Mouse (Mus musculus) embryonic facial prominence, embryonic 15.5 days (tissue): ENCODE data around the gene Cers6. TPM values are rescaled to one million over a fixed set of nuclear protein-coding genes. Genes with fewer than 3 reads are reported as not detected.

Experiments
- ATAC-seq: fragments of 200-750 bp; cut with Nextera tagmentation; 2 replicates; pipeline ENCODE4 v1.8.0; 2017; ENCODE audit warnings: low read depth, moderate TSS enrichment; ENCODE audit not compliant: insufficient number of reproducible peaks, low FRiP score, low TSS enrichment
- H3K27ac ChIP-seq: fragments of 300-500 bp; sonication (generic); replicated peaks from 2 replicates; pipeline ENCODE4 v1.5.1; 2015; ENCODE audit warnings: mild to moderate bottlenecking, inconsistent platforms
- H3K27me3 ChIP-seq: fragments of 300-500 bp; sonication (generic); 2 replicates; pipeline ENCODE4 v1.6.1; 2015; ENCODE audit warnings: inconsistent platforms
- H3K36me3 ChIP-seq: fragments of 300-500 bp; sonication (generic); 2 replicates; pipeline ENCODE4 v1.6.1; 2015; ENCODE audit warnings: mild to moderate bottlenecking, inconsistent platforms
- H3K4me1 ChIP-seq: fragments of 300-500 bp; sonication (generic); 2 replicates; pipeline ENCODE4 v1.6.1; 2015; ENCODE audit warnings: inconsistent platforms
- H3K4me2 ChIP-seq: fragments of 300-500 bp; sonication (generic); replicated peaks from 2 replicates; pipeline ENCODE4 v1.6.1; 2015; ENCODE audit warnings: mild to moderate bottlenecking, inconsistent platforms
- H3K4me3 ChIP-seq: fragments of 300-500 bp; sonication (generic); replicated peaks from 2 replicates; pipeline ENCODE4 v1.5.1; 2015; ENCODE audit warnings: mild to moderate bottlenecking, inconsistent platforms
- H3K9ac ChIP-seq: fragments of 300-500 bp; sonication (generic); 2 replicates; pipeline ENCODE4 v1.6.1; 2015; ENCODE audit warnings: inconsistent platforms
- H3K9me3 ChIP-seq: fragments of 300-500 bp; sonication (generic); replicated peaks from 2 replicates; pipeline ENCODE4 v1.6.1; 2016; ENCODE audit warnings: inconsistent platforms
- WGBS: fragments of 180-500 bp; shearing (Covaris S2); methylation state at CpG from one replicate; pipeline ENCODE4 v1.1.7; 2015; 5-methylcytosine and 5-hydroxymethylcytosine counted together
- polyA plus RNA-seq: library from polyadenylated mRNA; unstranded; fragments of >200 nt; fragmentation: Nextera tagmentation; extraction: Ambion mirVana; gene quantifications from 2 replicates; pipeline ENCODE4 v1.2.1, GENCODE M21; 2015

The Cers6 gene
- 29.6 and 34.3 TPM in 2 replicates for polyA plus RNA-seq

DNA sequence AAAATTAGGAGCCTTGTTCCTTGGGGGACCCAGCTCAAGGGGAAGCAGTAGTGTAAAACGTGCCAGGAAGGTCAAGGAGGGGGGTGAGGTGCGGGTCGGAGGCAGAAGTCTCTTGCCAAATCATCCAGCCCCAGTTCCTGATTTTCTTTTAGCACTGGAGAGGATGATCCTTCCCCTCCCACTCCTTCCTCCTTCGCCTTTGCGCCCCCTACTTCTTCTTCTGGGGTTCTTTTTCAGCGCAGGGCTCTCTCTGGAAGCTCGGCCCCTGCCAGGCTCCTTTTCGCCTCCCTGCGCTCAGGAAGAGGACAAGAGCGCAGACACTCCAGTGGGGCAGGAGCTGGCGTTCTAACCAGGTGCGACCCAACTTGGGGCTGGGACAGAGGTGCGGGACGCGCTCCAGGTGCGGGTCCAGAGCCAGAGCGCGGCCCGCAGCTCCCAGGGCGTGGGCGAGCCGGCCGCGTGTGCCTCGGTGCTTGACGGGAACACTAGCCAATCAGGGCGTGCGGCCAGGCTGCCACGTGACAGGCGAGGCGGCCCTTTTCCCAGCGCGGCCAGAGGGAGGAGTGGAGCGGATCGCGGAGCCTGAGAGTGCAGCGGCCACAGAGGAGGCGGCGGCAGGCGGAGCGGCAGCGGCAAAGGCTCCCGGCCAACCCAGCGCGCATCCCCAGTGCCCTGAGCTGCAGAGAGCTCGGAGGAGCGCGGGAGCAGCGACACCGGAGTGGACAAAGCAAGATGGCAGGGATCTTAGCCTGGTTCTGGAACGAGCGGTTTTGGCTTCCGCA, at the start of gene Cers6:
Gene Cers6, plus strand, starts transcription at position 538 of the 782 bp plus-strand sequence.
- H3K4me3 ChIP-seq = peak within 1 kb of the TSS; percentile 90
- H3K4me1 ChIP-seq = peaks cover 14% of the 10 kb centered on the region
- peak; percentile 99 for ATAC-seq
- H3K9me3 ChIP-seq = no peaks in the 10 kb centered on the region
- H3K27ac ChIP-seq = peak within 1 kb of the TSS; percentile 82
- no peaks in the 10 kb centered on the region for H3K36me3 ChIP-seq
- under 1% methylated on average over 51 of the region's 53 CpGs for WGBS
- H3K4me2 ChIP-seq = peak within 1 kb of the TSS; percentile 82
- no peaks in the 10 kb centered on the region for H3K27me3 ChIP-seq
- peak within 1 kb of the TSS; percentile 72 for H3K9ac ChIP-seq

DNA sequence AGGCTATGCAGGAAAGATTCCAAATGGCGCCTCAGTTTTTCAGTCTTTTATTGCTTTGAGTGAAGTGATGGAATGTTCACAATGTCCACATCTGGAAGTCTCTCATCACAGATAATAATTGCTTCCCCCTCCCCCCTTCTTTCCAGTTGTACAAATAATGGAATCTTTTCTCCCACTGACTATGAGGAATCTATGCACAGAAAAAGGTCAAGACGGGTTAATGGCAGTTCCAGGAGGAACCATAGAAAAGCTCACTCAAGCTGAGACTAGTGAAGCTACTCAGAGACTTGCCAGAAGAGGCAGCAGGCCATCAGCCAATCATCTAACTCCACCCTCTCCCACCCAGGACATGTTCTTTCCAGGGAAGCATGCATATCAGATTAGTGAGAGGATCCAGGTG, 46.8 kb upstream of the Cers6 start:
- Histone ChIP-seq H3K27ac (no peak overlapping the region), H3K9ac (no peak overlapping the region), H3K36me3 (no peaks in the 10 kb centered on the region), H3K9me3 (no peaks in the 10 kb centered on the region), H3K4me3 (no peak overlapping the region), H3K4me2 (no peak overlapping the region), H3K27me3 (no peaks in the 10 kb centered on the region), H3K4me1 (no peaks in the 10 kb centered on the region)
- 45% methylated on average over 2 of the region's 2 CpGs for WGBS
- no peak for ATAC-seq

DNA sequence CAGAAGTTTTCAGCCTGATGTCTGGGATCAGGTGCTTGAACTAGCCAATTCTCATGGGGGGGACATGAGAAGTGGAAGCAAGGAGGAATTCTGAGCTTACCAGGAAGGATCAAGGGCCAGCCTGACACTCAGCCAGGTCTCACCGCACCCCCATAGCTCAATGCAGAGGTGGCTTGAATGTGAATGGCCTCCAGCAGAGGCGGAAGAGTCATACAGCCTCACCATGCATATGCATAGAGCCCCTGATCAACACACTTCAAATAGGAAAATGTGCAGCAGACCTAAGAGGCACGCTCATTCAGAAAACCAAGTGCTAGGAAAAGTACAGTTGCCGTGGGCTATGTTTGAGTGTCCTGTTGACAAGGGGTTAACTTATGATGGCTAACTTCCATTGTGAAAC, 42.2 kb upstream of the Cers6 start:
- H3K9ac ChIP-seq = no peak overlapping the region
- no peak overlapping the region for H3K4me3 ChIP-seq
- no peaks in the 10 kb centered on the region for H3K9me3 ChIP-seq
- ATAC-seq = no peak
- 81% methylated on average over 4 of the region's 4 CpGs for WGBS
- no peaks in the 10 kb centered on the region for H3K4me1 ChIP-seq
- no peak overlapping the region for H3K4me2 ChIP-seq
- no peaks in the 10 kb centered on the region for H3K27me3 ChIP-seq
- H3K36me3 ChIP-seq = no peaks in the 10 kb centered on the region
- H3K27ac ChIP-seq = no peak overlapping the region

DNA sequence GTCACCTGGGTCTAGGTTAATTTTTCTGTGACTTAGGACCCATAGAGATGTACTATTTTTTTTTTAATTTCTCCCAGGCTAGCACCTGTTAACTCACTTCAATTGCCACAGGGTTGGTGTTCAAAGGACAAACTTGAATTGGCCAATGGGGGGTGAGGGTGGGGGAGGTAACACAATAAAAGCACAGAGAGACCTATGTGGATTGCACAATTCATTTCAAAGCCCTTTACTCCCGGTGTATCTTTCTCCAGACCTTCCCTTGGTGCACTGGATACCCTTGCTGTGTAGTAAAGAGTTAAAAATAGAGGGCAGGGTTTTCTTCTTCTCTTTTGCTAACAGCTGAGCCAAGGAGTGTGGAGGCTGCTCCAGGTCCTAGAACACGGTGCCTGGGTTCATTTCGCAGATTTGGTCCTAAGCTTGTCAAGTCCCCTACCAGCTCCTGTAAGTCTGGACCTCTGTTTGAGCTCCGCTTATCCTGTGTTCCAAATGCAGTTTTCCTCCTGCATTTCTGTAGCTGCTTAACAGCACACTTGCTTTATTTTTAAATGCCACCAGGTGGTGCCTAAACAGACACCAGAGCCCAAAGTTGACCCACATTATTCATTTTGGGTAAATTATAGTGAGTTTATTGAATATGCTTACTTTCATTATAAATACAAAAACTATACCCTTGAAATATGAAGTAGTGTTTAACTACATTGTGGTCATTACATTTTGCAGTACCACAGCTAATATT, 38.9 kb upstream of the Cers6 start:
- H3K4me3 ChIP-seq = no peak overlapping the region
- 70% methylated on average over 4 of the region's 4 CpGs for WGBS
- no peak overlapping the region for H3K9ac ChIP-seq
- H3K4me1 ChIP-seq = no peaks in the 10 kb centered on the region
- no peaks in the 10 kb centered on the region for H3K9me3 ChIP-seq
- H3K27me3 ChIP-seq = no peaks in the 10 kb centered on the region
- H3K36me3 ChIP-seq = no peaks in the 10 kb centered on the region
- H3K4me2 ChIP-seq = no peak overlapping the region
- no peak overlapping the region for H3K27ac ChIP-seq
- no peak for ATAC-seq

DNA sequence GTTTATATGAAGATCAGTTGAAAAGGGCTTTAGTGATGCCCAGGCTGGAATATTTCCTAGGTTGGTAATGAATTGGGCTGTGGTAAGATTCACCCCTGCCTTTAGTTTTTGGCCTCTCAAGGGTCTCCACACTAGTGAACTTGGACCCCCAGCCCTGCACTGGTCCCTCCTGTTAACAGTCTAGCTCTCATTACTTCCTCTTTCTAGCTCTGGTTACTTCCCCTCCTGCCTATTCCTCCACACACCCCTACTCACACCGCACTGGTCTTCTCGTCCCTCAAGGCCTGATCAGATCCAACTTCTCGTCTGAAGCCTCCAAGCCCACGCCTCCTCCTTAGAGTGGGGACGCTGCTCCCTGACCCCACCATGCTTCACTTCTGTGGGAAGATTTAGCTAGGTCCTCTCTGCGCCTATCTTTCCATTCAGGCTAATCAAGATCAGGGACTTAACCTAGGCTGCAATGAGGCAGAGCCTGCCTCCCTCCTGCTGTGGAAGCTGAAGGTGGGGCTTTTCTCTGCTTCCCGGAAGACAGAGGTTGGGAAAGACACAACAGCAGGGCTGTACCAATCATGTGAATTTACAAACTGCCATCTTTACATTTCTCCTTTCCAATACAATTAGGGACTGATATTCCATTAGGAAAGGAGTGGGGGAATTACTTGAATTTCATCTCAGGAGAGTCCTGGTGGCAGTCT, 35.8 kb upstream of the Cers6 start:
- Histone ChIP-seq H3K27ac (no peak overlapping the region), H3K9me3 (no peaks in the 10 kb centered on the region), H3K36me3 (no peaks in the 10 kb centered on the region), H3K4me3 (no peak overlapping the region), H3K4me1 (no peaks in the 10 kb centered on the region), H3K4me2 (no peak overlapping the region), H3K9ac (no peak overlapping the region), H3K27me3 (no peaks in the 10 kb centered on the region)
- 68% methylated on average over 7 of the region's 7 CpGs for WGBS
- ATAC-seq = no peak

DNA sequence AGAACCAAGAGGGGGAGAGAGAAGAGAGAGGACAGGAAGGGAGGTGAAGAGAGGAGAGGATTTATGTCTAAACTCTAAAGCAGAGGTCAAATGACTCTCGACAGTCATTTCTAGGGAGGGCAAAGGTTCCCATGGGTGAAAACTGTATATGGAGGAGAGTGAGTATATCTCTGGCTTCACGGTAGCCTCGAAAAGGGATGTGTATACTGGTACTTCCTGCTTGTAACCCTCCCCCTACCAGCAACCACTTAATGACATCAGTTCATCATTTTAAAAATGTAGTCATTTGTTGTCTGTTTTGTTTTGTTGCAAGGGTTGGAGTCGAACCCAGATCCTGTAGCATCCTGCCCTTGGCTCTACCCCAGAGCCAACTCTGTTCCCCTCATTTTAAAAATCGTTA, 17.9 kb upstream of the Cers6 start:
- no peaks in the 10 kb centered on the region for H3K27me3 ChIP-seq
- H3K4me2 ChIP-seq = no peak overlapping the region
- no peak for ATAC-seq
- no peaks in the 10 kb centered on the region for H3K36me3 ChIP-seq
- no peak overlapping the region for H3K9ac ChIP-seq
- H3K4me3 ChIP-seq = no peak overlapping the region
- 83% methylated on average over 5 of the region's 5 CpGs for WGBS
- H3K9me3 ChIP-seq = no peaks in the 10 kb centered on the region
- H3K27ac ChIP-seq = no peak overlapping the region
- no peaks in the 10 kb centered on the region for H3K4me1 ChIP-seq

DNA sequence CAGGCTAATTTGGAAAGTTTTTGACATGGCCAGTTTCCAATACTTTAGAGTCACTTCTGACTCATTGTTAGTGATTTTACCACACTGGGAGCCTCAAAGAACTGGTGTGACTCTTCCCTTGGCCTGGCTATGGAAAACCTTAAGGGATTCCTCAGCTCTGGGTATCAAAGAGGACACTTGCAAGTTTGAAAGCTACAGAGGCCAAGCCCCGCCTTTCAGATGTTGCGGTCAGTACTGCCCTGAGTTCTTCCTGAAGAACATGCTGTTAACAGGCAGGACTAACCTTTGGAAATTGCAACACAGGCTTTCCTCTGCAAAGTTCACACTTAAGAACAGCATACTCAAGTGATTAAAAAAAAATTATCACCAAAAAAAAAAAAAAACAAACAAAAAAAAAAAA, 16.7 kb upstream of the Cers6 start:
- no peak overlapping the region for H3K4me2 ChIP-seq
- ATAC-seq = no peak
- 96% methylated on average over 2 of the region's 2 CpGs for WGBS

DNA sequence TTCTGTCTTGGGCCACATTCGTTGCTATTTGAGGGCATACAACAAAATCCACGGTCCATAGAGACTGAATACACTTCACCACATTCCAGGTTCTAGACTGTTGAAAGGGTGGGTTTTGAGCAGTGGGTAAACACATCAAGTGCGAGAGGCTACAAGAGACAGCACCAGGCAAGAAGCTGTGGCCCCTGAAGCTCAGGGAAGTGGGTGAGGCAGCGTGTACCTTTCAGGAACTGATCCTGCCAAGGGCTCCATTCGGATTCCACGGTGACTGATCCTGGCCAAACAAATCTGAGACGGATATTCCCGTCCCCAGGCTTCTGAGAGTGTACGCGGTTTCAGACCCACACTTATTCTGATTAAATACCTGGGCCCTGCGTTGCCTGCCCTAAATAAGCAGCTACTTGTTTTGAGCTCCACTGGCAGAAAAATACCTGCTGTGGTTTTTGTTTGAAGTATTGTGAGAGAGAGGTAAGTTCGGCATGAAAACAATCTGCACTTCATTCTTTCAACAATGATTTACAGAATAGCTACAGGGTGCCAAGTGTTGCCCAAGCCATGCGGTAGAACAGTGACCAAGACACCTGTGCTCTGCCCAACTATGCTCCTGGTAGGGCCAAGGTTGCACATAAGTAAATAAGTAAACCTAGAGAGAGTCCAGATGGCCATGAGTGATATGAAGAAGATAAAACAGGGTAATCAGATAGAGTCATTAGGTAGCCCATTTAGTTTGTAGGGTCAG, 16.1 kb upstream of the Cers6 start:
- no peak overlapping the region for H3K4me2 ChIP-seq
- no peak overlapping the region for H3K9ac ChIP-seq
- no peaks in the 10 kb centered on the region for H3K4me1 ChIP-seq
- no peaks in the 10 kb centered on the region for H3K9me3 ChIP-seq
- no peaks in the 10 kb centered on the region for H3K27me3 ChIP-seq
- no peak overlapping the region for H3K27ac ChIP-seq
- no peak for ATAC-seq
- 72% methylated on average over 13 of the region's 13 CpGs for WGBS
- no peak overlapping the region for H3K4me3 ChIP-seq
- no peaks in the 10 kb centered on the region for H3K36me3 ChIP-seq

More for the DNA sequence above, 16.7 kb upstream of the Cers6 start:
- Histone ChIP-seq H3K9ac (no peak overlapping the region), H3K4me1 (no peaks in the 10 kb centered on the region), H3K36me3 (no peaks in the 10 kb centered on the region), H3K4me3 (no peak overlapping the region), H3K27me3 (no peaks in the 10 kb centered on the region), H3K9me3 (no peaks in the 10 kb centered on the region), H3K27ac (no peak overlapping the region)

DNA sequence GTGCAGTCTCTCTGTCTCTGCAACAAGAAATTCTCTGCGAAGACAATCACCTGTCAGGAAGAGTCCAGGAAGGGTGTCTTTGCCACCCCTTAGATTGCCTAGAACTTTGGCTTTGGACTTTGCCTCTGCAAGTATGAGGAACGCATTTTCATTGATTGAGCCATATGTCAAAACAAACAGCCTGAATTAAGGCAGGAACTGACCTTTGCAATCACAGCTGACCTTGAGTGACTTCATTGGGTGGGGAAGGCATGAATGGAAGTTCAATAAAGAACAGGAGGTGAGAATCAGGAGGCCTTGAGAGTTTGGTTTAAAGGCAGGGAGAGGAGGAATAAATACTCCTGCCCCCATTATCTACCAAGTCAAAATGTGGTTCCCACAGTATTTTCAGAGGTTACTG, 850 bp upstream of the Cers6 start:
- Histone ChIP-seq H3K9me3 (no peaks in the 10 kb centered on the region), H3K9ac (no peak overlapping the region), H3K27ac (no peak overlapping the region), H3K4me3 (peak overlapping the region; percentile 90; the same call in 1 of the 2 replicates), H3K27me3 (no peaks in the 10 kb centered on the region), H3K36me3 (no peaks in the 10 kb centered on the region), H3K4me2 (peak overlapping the region; percentile 82; the same call in 1 of the 2 replicates), H3K4me1 (peaks cover 14% of the 10 kb centered on the region)
- no peak for ATAC-seq
- WGBS = 59% methylated on average over 2 of the region's 2 CpGs

DNA sequence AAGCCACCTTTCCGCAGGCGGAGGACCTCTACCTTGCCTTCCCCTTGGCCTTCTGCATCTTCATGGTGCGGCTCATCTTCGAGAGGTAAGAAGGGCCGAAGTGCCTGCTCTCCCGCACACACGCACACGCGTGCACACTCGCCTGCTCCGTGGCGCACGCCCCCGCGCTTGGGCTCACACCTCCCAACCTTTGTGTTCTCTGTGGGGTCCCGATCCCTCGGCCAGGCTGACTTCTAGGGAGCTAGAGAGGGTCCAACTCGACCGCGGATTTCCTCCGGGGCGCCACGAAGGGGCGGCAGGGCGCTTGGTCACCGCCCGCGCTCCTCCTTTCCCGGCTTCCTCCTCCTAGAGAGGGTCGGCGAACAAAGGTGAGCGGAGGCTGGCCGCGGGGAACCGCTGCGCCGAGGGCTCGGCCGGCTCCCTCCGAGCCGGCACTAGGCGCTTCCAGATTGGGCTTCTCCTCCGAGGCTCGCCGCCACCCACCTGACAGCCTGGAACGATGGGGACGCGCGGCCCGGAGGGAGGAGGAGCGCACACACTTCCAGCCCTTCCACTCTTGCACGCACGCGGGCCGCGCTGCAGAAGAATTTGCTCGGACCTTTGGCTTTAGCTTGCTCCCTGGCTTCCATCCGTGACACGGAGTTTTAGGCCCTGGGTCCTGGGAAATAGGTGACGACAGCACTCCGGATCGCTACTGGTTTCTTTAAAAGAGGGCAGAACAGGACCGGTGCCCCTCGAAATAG, 651 bp downstream of the Cers6 start:
- ATAC-seq = peak; percentile 25; the same call in 1 of the 2 replicates
- Histone ChIP-seq H3K27me3 (no peaks in the 10 kb centered on the region), H3K4me2 (peak overlapping the region; percentile 82), H3K4me1 (peaks cover 14% of the 10 kb centered on the region), H3K9ac (peak overlapping the region; percentile 72), H3K4me3 (peak overlapping the region; percentile 90), H3K9me3 (no peaks in the 10 kb centered on the region), H3K36me3 (no peaks in the 10 kb centered on the region), H3K27ac (peak overlapping the region; percentile 82)
- under 1% methylated on average over 52 of the region's 64 CpGs for WGBS
